Mouse (Mus musculus) bone marrow, adult 2 months (tissue): ENCODE results near the gene Wdr24. TPM values are rescaled to one million over a fixed set of nuclear protein-coding genes. Genes with fewer than 3 reads are reported as not detected.
"Not testable (repeated sequence)": the region's sequence is repeated elsewhere in the genome, so short reads cannot be mapped to it uniquely, and the experiment has no call there.

Source experiments
- H3K27ac ChIP-seq: fragments of 200-500 bp; 2 replicates; pipeline ENCODE4 v1.5.1; 2012; ENCODE audit warnings: low read depth, mild to moderate bottlenecking, control low read depth, inconsistent platforms, low read length; ENCODE audit not compliant: control insufficient read depth, poor library complexity, insufficient read depth
- H3K4me1 ChIP-seq: fragments of 200-500 bp; 2 replicates; pipeline ENCODE4 v1.6.1; 2011; ENCODE audit warnings: low read length; ENCODE audit not compliant: control insufficient read depth, insufficient read depth
- H3K4me3 ChIP-seq: fragments of 200-500 bp; replicated peaks from 2 replicates; pipeline ENCODE3; 2011; ENCODE audit warnings: mild to moderate bottlenecking, low read depth, low read length, control low read depth; ENCODE audit not compliant: control insufficient read depth
- CTCF ChIP-seq: fragments of 200-500 bp; IDR thresholded peaks from 2 replicates; pipeline ENCODE4 v1.5.1; 2011; ENCODE audit warnings: low read length, control low read depth; ENCODE audit not compliant: control insufficient read depth, insufficient read depth
- POLR2A ChIP-seq: fragments of 200-500 bp; IDR thresholded peaks from 2 replicates; pipeline ENCODE4 v1.6.1; 2011; ENCODE audit warnings: low read depth, mild to moderate bottlenecking, control low read depth, low read length, borderline replicate concordance; ENCODE audit not compliant: control insufficient read depth
- WGBS: fragments of 180-500 bp; shearing (Covaris S2); methylation state at CpG from one replicate; pipeline ENCODE4 v1.1.7; 2018; 5-methylcytosine and 5-hydroxymethylcytosine counted together
- polyA plus RNA-seq: library from polyadenylated mRNA; stranded (reverse); fragments of >200 nt; gene quantifications from 2 replicates; pipeline ENCODE4 v1.2.4, GENCODE M21; 2011; ENCODE audit warnings: low replicate concordance; ENCODE audit not compliant: missing spikeins, insufficient read depth, insufficient read length

Gene Wdr24
- polyA plus RNA-seq, 1 experiment: 17.0 TPM

DNA sequence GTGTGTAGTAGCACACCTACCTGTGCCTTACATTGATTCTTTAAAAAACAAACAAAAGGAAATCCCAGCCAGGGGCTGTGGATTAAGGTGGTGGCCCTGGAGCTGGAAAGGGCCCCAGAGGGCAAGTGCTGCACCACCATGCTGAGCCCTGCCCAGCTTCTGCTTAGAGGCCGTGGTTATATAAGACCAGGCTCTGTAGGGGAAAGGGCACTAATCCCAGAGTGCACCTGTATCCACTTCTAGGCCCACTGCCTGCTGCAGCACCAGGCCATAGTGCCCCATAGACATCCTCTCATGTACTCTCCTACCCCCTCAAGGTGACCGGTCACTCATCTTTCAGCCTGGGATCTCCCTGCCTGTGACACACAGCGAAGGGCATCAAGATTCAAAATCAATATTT lies 42.7 kb downstream of the Wdr24 start:
- H3K4me1 ChIP-seq: peaks cover 1% of the 10 kb centered on the region; the same call in 1 of the 2 replicates
- 85% methylated on average over 3 of the region's 3 CpGs for WGBS

DNA sequence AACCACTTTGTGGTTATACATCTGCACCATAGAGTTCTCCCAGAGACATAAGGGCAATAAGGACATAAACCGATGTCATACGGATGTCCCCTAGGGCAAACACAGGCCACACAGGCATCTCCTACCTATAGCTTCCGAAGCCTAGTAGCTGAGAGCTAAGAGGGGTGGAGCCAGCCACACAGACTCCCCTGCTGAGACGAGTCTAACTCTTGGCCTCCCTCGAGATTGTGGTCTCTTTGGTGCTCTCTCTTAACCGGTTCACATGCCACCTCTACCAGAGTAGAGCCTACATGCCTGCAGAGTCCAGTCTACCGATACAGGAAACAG lies 44.0 kb downstream of the Wdr24 start:
- H3K4me3 ChIP-seq: peak overlapping the region; percentile 58
- H3K27ac ChIP-seq: no peak overlapping the region
- H3K4me1 ChIP-seq: peaks cover 1% of the 10 kb centered on the region; the same call in 1 of the 2 replicates
- WGBS: 7% methylated on average over 7 of the region's 7 CpGs
- TF ChIP-seq CTCF (no peak), POLR2A (no peak)

More for the DNA sequence above, 42.7 kb downstream of the Wdr24 start:
- Histone ChIP-seq H3K4me3 (no peak overlapping the region), H3K27ac (no peak overlapping the region)
- TF ChIP-seq CTCF (no peak), POLR2A (no peak)

DNA sequence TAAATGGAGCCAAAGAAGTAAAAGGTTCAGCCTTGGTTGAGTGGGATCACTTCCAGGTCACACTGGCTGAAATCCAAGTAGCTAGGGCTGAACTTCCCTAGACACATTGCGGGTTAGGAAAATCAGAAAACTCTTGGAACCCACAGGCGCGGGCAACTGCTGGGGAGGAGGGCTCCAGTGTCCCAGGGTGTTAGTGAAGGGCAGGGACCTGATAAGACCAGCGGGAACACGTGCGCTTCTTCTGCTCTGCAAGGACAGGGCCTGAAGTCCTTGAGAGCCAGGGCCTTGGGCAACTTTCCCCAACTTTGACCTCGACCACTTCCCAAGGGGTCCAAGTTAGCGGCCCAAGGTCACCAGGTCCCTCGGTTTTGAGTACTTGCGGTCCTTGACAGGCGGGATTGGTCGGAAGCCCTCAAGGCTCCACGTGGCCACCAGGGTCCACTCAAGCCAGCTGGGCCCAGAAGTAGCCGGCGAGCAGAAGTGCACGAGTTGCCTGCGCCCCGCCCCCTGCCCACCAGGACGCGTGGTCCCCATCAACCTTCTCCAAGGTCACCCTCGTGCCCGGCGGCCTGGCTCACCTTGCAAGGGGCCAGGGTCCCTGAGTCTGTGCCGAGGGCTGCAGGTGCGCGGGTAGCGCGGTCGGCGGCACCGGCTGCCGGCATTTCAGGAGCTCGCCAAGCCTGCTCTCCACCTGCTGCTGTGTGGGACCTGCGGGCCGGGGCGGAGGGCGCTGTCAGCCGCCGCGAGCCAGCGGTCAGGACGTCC lies 44.6 kb downstream of the Wdr24 start:
- Histone ChIP-seq H3K4me1 (peaks cover 1% of the 10 kb centered on the region; the same call in 1 of the 2 replicates), H3K27ac (peak overlapping the region; percentile 20; the same call in 1 of the 2 replicates), H3K4me3 (peak overlapping the region; percentile 58)
- under 1% methylated on average over 42 of the region's 42 CpGs for WGBS
- TF ChIP-seq POLR2A (no peak; the same call in 1 of the 2 replicates), CTCF (no peak)

DNA sequence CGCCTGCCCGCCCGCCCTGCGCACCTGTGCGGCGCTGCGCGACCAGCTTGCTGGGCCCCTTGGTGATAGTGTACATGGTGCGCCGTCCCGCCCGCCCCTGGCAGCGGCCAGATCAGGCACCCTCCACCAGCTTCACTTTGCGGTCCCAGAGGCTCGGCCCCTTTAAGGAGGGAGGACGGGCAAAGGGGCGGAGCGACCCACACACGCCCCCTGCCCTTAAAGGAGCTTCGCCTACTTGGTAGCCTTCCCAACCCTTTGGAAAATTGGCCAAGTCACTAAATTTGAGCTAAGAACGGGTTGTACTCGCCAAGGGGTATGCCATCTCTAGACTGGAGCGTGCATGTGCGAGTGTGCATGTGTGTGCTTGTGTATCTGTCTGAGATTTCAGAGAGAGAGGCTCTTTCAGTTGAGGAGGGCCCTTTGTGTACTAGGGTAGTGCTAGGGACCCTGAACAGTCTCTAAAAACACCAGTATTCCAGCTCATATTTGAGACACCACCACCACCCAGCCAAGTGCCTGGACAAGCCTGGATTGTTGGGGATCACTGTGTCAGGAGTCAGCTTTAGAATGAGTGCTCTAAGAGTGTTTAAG lies 45.3 kb downstream of the Wdr24 start, which contains the start of gene Mcrip2:
Gene Mcrip2 (minus strand): TSS at position 164 of the 591 bp plus-strand sequence.
- Histone ChIP-seq H3K4me1 (peaks cover 1% of the 10 kb centered on the region; the same call in 1 of the 2 replicates), H3K27ac (peak within 1 kb of the TSS; percentile 20; the same call in 1 of the 2 replicates), H3K4me3 (peak within 1 kb of the TSS; percentile 58)
- under 1% methylated on average over 24 of the region's 24 CpGs for WGBS
- TF ChIP-seq POLR2A (no peak), CTCF (no peak)

DNA sequence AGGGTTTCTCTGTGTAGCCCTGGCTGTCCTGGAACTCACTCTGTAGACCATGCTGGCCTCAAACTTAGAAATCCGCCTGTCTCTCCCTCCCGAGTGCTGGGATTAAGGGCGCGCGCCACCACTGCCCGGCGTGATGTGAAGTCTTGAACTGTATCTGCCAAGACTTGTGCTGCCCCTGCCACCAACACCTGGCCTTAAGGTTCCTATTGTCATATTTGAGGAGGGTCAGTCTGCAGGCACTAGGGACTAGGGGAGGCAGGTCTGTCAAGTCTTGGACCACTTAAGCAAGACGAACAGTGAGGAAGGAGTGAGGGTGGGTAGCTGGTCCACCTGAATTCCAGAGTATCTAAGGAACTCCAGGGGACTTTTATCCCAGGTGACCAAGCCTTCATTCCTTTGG lies 46.1 kb downstream of the Wdr24 start:
- no peak for TF ChIP-seq CTCF
- no peak for TF ChIP-seq POLR2A
- WGBS: 86% methylated on average over 8 of the region's 8 CpGs
- Histone ChIP-seq H3K27ac (no peak overlapping the region), H3K4me3 (no peak overlapping the region), H3K4me1 (peaks cover 1% of the 10 kb centered on the region; the same call in 1 of the 2 replicates)

DNA sequence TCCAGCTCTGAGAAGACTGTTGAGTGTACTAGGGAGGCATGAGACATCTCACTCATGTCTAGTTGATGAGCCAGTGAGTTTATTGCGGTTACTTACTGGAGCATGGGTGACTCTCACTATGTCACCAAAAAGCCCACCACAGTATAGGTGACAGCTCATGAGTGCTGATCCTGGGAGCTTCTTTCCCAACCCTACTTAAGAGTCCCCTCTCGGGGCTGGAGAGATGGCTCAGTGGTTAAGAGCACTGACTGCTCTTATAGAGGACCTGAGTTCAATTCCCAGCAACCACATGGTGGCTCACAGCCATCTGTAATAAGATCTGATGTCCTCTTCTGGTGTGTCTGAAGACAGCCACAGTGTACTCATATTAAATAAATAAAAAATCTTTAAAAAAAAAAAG lies 46.5 kb downstream of the Wdr24 start:
- WGBS: 71% methylated on average over 2 of the region's 2 CpGs
- Histone ChIP-seq H3K4me1 (peaks cover 1% of the 10 kb centered on the region; the same call in 1 of the 2 replicates), H3K4me3 (no peak overlapping the region), H3K27ac (no peak overlapping the region)
- TF ChIP-seq CTCF (no peak), POLR2A (no peak)

DNA sequence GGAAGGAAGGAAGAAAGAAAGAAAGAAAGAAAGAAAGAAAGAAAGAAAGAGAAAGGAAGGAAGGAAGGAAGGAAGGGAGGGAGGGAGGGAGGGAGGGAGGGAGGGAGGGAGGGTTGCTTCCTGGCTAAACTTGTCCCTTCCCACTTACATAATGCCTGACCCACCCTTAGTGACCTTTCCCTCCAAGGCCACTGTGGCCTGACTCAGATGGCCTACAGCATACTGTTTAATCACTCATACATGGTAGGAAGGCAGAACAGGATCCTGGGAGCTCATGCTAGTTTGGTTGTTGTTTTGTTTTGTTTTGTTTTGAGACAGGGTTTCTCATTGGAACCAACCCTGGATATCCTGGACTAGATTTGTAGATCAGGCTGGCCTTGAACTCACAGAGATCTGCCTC lies 48.1 kb downstream of the Wdr24 start:
- H3K4me3 ChIP-seq, H3K27ac ChIP-seq, H3K4me1 ChIP-seq: not testable (repeated sequence)

DNA sequence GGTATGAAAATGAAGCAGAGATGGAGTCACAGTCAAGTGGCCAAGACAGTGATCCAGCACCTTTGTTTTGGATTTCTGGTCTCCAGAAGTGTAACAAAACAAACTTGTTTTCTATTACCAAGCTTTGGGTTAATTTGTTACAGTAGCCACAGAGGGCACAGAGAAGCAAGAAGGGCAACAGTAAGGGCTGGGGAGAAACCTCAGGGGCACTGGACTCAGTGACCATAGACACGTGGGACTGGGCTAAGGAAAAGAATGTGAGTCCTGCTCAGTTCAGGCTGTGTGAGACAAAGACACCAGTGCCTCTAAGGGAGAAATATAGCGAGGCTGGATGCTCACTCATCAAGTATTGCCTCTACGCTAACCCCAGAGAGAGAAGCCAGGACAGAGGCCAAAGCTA lies 49.2 kb downstream of the Wdr24 start:
- Histone ChIP-seq H3K4me1 (peaks cover 6% of the 10 kb centered on the region), H3K27ac (no peak overlapping the region), H3K4me3 (no peak overlapping the region)
- 80% methylated on average over 3 of the region's 3 CpGs for WGBS
- TF ChIP-seq CTCF (no peak), POLR2A (no peak)
